Mouse (Mus musculus): Measurements from ENCODE around the gene Cxcr1.
"Not testable (repeated sequence)": the region's sequence is repeated elsewhere in the genome, so short reads cannot be mapped to it uniquely, and the experiment has no call there.

The Cxcr1 gene

GRCm38 (mm10) chr1:74196621-74197419 lies 2.4 kb upstream of the Cxcr1 start:
- no peak for DNase-seq (ENCODE audit: low read depth, low spot score)

- peak; percentile 79 for DNase-seq (ENCODE audit: low read depth, low spot score)
Measured at GRCm38 (mm10) chr1:74195961-74196360, 1.5 kb upstream of the Cxcr1 start.

GRCm38 (mm10) chr1:74192711-74193110 lies 1.7 kb downstream of the Cxcr1 start:
- no peak for DNase-seq (ENCODE audit: low read depth, low spot score)

GRCm38 (mm10) chr1:74190471-74190870 lies 4.0 kb downstream of the Cxcr1 start:
- no peak for DNase-seq (ENCODE audit: low read depth, low spot score)

- peak; percentile 65 for DNase-seq (ENCODE audit: low read depth, low spot score)
Measured at GRCm38 (mm10) chr1:74183006-74183405, 11.4 kb downstream of the Cxcr1 start.

- no peak for DNase-seq (ENCODE audit: low read depth, low spot score)
Measured at GRCm38 (mm10) chr1:74181462-74181861, 13.0 kb downstream of the Cxcr1 start.

- peak; percentile 51 for DNase-seq (ENCODE audit: low read depth, low spot score)
Measured at GRCm38 (mm10) chr1:74179624-74180408, 14.6 kb downstream of the Cxcr1 start.

- no peak for DNase-seq (ENCODE audit: low read depth, low spot score)
Measured at GRCm38 (mm10) chr1:74178618-74179017, 15.8 kb downstream of the Cxcr1 start.

GRCm38 (mm10) chr1:74175731-74176130 lies 18.7 kb downstream of the Cxcr1 start:
- no peak for DNase-seq (ENCODE audit: low read depth, low spot score)

- no peak for DNase-seq (ENCODE audit: low read depth, low spot score)
Measured at GRCm38 (mm10) chr1:74172722-74173121, 21.7 kb downstream of the Cxcr1 start.

- DNase-seq (ENCODE audit: low read depth, low spot score): no peak
Measured at GRCm38 (mm10) chr1:74169721-74170120, 24.7 kb downstream of the Cxcr1 start.

- DNase-seq (ENCODE audit: low read depth, low spot score): no peak
Measured at GRCm38 (mm10) chr1:74167136-74167535, 27.3 kb downstream of the Cxcr1 start.

- DNase-seq (ENCODE audit: low read depth, low spot score): no peak
Measured at GRCm38 (mm10) chr1:74160036-74160435, 34.4 kb downstream of the Cxcr1 start.

- DNase-seq (ENCODE audit: low read depth, low spot score): not testable (repeated sequence)
Measured at GRCm38 (mm10) chr1:74159613-74160012, 34.8 kb downstream of the Cxcr1 start.

GRCm38 (mm10) chr1:74156381-74156910 lies 38.0 kb downstream of the Cxcr1 start:
- DNase-seq (ENCODE audit: low read depth, low spot score): no peak

GRCm38 (mm10) chr1:74155435-74156012 lies 38.9 kb downstream of the Cxcr1 start:
- DNase-seq (ENCODE audit: low read depth, low spot score): no peak

- no peak for DNase-seq (ENCODE audit: low read depth, low spot score)
Measured at GRCm38 (mm10) chr1:74153461-74154184, 40.8 kb downstream of the Cxcr1 start, which contains the start of gene Cxcr2. Gene Cxcr2, plus strand, starts transcription at chr1:74153989.

- DNase-seq (ENCODE audit: low read depth, low spot score): no peak
Measured at GRCm38 (mm10) chr1:74151091-74151490, 43.3 kb downstream of the Cxcr1 start.

- no peak for DNase-seq (ENCODE audit: low read depth, low spot score)
Measured at GRCm38 (mm10) chr1:74150101-74150500, 44.3 kb downstream of the Cxcr1 start.

- no peak for DNase-seq (ENCODE audit: low read depth, low spot score)
Measured at GRCm38 (mm10) chr1:74149106-74149885, 45.1 kb downstream of the Cxcr1 start.

Data from ES-CJ7 (cell line).